Comparison of ENCODE assay signal across 8 mouse cellular contexts in the genomic region with DNA sequence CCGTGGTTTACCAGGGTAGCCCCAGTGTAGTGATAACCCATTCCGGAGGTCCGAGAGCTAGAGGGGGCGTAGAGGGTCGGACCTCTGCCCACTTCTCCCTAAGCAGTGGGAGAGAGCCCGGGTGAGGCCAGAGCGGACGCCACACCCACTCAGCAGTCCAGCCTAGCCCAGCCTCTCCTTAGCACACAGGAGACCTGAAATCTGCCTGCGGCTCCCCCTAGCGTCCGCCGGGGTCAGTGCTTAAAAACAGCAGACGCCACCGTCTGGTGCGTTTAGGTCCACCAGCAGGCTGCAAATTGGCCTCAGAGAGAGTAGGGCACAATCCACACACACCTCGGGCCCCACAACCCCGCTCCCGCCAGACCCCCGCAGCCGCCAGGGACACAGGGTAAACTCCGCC. TPM values are rescaled to one million over a fixed set of nuclear protein-coding genes. Genes with fewer than 3 reads are reported as not detected.
DNase-seq lines count a peak whose midpoint lies in the region; ATAC-seq lines count a peak whose summit lies in the region.

No protein-coding gene starts in this region.

- peak; percentile 74 for ATAC-seq in heart, embryonic 14.5 days (ENCODE audit: insufficient number of reproducible peaks, insufficient read depth, low FRiP score, low read depth)
- ATAC-seq in liver, embryonic 13.5 days (ENCODE audit: low read depth), result peak; percentile 75
- ATAC-seq in stomach, embryonic 15.5 days (ENCODE audit: insufficient read depth, low FRiP score, low read depth), result peak; percentile 81

- no peaks in the 10 kb centered on the region for H3K4me1 ChIP-seq in brown adipose tissue, adult 24 weeks (ENCODE audit: control insufficient read depth, insufficient read depth, insufficient read length, low read length)
- H3K4me1 ChIP-seq in heart, embryonic 14.5 days (ENCODE audit: control insufficient read depth in 2 of 2, insufficient read depth in 2 of 2, low read length in 2 of 2), result peaks cover 25 to 36% of the 10 kb centered on the region in 2 experiments
- H3K4me1 ChIP-seq in liver, embryonic 13.5 days (replicated peaks), result peaks cover 30% of the 10 kb centered on the region
- H3K4me1 ChIP-seq in stomach, embryonic 15.5 days, result peaks cover 32% of the 10 kb centered on the region

- DNase-seq in A20 (ENCODE audit: low read depth, low spot score), result peak; percentile 84
- peak; percentile 74 for DNase-seq in fibroblast of lung, adult 2 months (ENCODE audit: low read depth)
- DNase-seq in kidney, postnatal 10 days, result peak; percentile 95
- peak; percentile 74 for DNase-seq in liver, embryonic 13.5 days
- DNase-seq in neural tube, embryonic 10.5 days (ENCODE audit: extremely low spot score, low spot score), result peak; percentile 87

- H3K36me3 ChIP-seq in heart, embryonic 14.5 days (ENCODE audit: control insufficient read depth, insufficient read depth, low read length), result no peaks in the 10 kb centered on the region
- no peaks in the 10 kb centered on the region for H3K36me3 ChIP-seq in liver, embryonic 13.5 days
- no peaks in the 10 kb centered on the region for H3K36me3 ChIP-seq in stomach, embryonic 15.5 days

- H3K27me3 ChIP-seq in heart, embryonic 14.5 days (ENCODE audit: control insufficient read depth, insufficient read depth, low read length), result peaks cover 16% of the 10 kb centered on the region
- H3K27me3 ChIP-seq in liver, embryonic 13.5 days, result peaks cover 71% of the 10 kb centered on the region
- peaks cover 3% of the 10 kb centered on the region; the same call in 1 of the 2 replicates for H3K27me3 ChIP-seq in stomach, embryonic 15.5 days (replicated peaks)

- WGBS in heart, embryonic 14.5 days, result under 1% methylated on average over 21 of the region's 21 CpGs
- 2% methylated on average over 21 of the region's 21 CpGs for whole genome bisulfite sequencing in liver, embryonic 13.5 days (ENCODE audit: insufficient replicate concordance)
- WGBS in stomach, embryonic 15.5 days, result under 1% methylated on average over 21 of the region's 21 CpGs

- peak overlapping the region; percentile 68 for H3K9ac ChIP-seq in heart, embryonic 14.5 days (ENCODE audit: low read length)
- 0 out of 2 replicates have a peak overlapping the region, but pooled peaks have one; percentile 29 for H3K9ac ChIP-seq in liver, embryonic 13.5 days
- H3K9ac ChIP-seq in stomach, embryonic 15.5 days, result no peak overlapping the region

- H3K4me2 ChIP-seq in heart, embryonic 14.5 days (ENCODE audit: low read length), result peak overlapping the region; percentile 77
- peak overlapping the region; percentile 56 for H3K4me2 ChIP-seq in liver, embryonic 13.5 days
- peak overlapping the region; percentile 56 for H3K4me2 ChIP-seq in stomach, embryonic 15.5 days

- no peaks in the 10 kb centered on the region for H3K9me3 ChIP-seq in heart, embryonic 14.5 days (ENCODE audit: control insufficient read depth, low read length)
- no peaks in the 10 kb centered on the region for H3K9me3 ChIP-seq in liver, embryonic 13.5 days (replicated peaks)
- no peaks in the 10 kb centered on the region for H3K9me3 ChIP-seq in stomach, embryonic 15.5 days

- peak overlapping the region; percentile 25; the same call in 1 of the 2 replicates for H3K27ac ChIP-seq in brown adipose tissue, adult 24 weeks (replicated peaks; ENCODE audit: low read depth, low read length)
- H3K27ac ChIP-seq in heart, embryonic 14.5 days (replicated peaks in 1 of 2; ENCODE audit: control insufficient read depth in 1 of 2, insufficient read depth in 1 of 2, low read depth in 2 of 2, low read length in 2 of 2), result peak overlapping the region; percentile 57 to 87
- no peak overlapping the region for H3K27ac ChIP-seq in liver, embryonic 13.5 days
- peak overlapping the region; percentile 31; the same call in 1 of the 2 replicates for H3K27ac ChIP-seq in stomach, embryonic 15.5 days

- peak overlapping the region; percentile 48 for H3K4me3 ChIP-seq in brown adipose tissue, adult 24 weeks (ENCODE audit: insufficient read depth, low read depth, low read length)
- H3K4me3 ChIP-seq in heart, embryonic 14.5 days (ENCODE audit: control insufficient read depth in 1 of 2, insufficient read depth in 1 of 2, low read depth in 1 of 2, low read length in 2 of 2), result peak overlapping the region; percentile 43 to 47
- peak overlapping the region; percentile 31; the same call in 1 of the 2 replicates for H3K4me3 ChIP-seq in liver, embryonic 13.5 days (replicated peaks)
- peak overlapping the region; percentile 31 for H3K4me3 ChIP-seq in stomach, embryonic 15.5 days (replicated peaks)

RNA-seq across cellular contexts. Expression of a gene that starts 3.5 kb away (rescaled TPM):
- polyA plus RNA-seq in brown adipose tissue, adult 24 weeks (2012; ENCODE audit: insufficient read depth, insufficient read length, missing spikeins), result not detected in 2 replicates
- polyA plus RNA-seq in heart, embryonic 14.5 days (2014; fragmentation: Nextera tagmentation; extraction: Ambion mirVana), result 8.1 and 9.4 TPM in 2 replicates
- polyA plus RNA-seq in liver, embryonic 13.5 days (2015; fragmentation: Nextera tagmentation; extraction: Ambion mirVana), result 15.5 and 18.6 TPM in 2 replicates
- 8.5 and 8.7 TPM in 2 replicates for polyA plus RNA-seq in stomach, embryonic 15.5 days (2015; fragmentation: Nextera tagmentation; extraction: Ambion mirVana)

RNA-seq across cellular contexts. Expression of a gene that starts 6.7 kb away (rescaled TPM):
- not detected in 2 replicates for polyA plus RNA-seq in brown adipose tissue, adult 24 weeks (2012; ENCODE audit: insufficient read depth, insufficient read length, missing spikeins)
- 1.2 TPM in 1 of 2 replicates, not detected in the other for polyA plus RNA-seq in heart, embryonic 14.5 days (2014; fragmentation: Nextera tagmentation; extraction: Ambion mirVana)
- polyA plus RNA-seq in liver, embryonic 13.5 days (2015; fragmentation: Nextera tagmentation; extraction: Ambion mirVana), result not detected in 2 replicates
- 1.4 and 1.7 TPM in 2 replicates for polyA plus RNA-seq in stomach, embryonic 15.5 days (2015; fragmentation: Nextera tagmentation; extraction: Ambion mirVana)

RNA-seq across cellular contexts. Expression of a gene that starts 29.0 kb away (rescaled TPM):
- 3.3 and 3.6 TPM in 2 replicates for polyA plus RNA-seq in brown adipose tissue, adult 24 weeks (2012; ENCODE audit: insufficient read depth, insufficient read length, missing spikeins)
- 5.5 and 6.9 TPM in 2 replicates for polyA plus RNA-seq in heart, embryonic 14.5 days (2014; fragmentation: Nextera tagmentation; extraction: Ambion mirVana)
- polyA plus RNA-seq in liver, embryonic 13.5 days (2015; fragmentation: Nextera tagmentation; extraction: Ambion mirVana), result 92.1 and 96.6 TPM in 2 replicates
- 8.5 and 13.5 TPM in 2 replicates for polyA plus RNA-seq in stomach, embryonic 15.5 days (2015; fragmentation: Nextera tagmentation; extraction: Ambion mirVana)

RNA-seq across cellular contexts. Expression of a gene that starts 35.8 kb away (rescaled TPM):
- 24.1 and 24.3 TPM in 2 replicates for polyA plus RNA-seq in brown adipose tissue, adult 24 weeks (2012; ENCODE audit: insufficient read depth, insufficient read length, missing spikeins)
- 27.0 and 28.9 TPM in 2 replicates for polyA plus RNA-seq in heart, embryonic 14.5 days (2014; fragmentation: Nextera tagmentation; extraction: Ambion mirVana)
- 5.9 and 6.7 TPM in 2 replicates for polyA plus RNA-seq in liver, embryonic 13.5 days (2015; fragmentation: Nextera tagmentation; extraction: Ambion mirVana)
- 32.5 and 34.2 TPM in 2 replicates for polyA plus RNA-seq in stomach, embryonic 15.5 days (2015; fragmentation: Nextera tagmentation; extraction: Ambion mirVana)
